Mouse (Mus musculus): ENCODE measurements around the gene Mgat3. TPM values are rescaled to one million over a fixed set of nuclear protein-coding genes. Genes with fewer than 3 reads are reported as not detected.

Gene Mgat3
- 0.36 and 0.55 TPM in 2 replicates for polyA plus RNA-seq (2015; fragmentation: Nextera tagmentation; extraction: Ambion mirVana)

- H3K27ac ChIP-seq (ENCODE audit: low read length): no peak within 1 kb of the TSS
- peak within 1 kb of the TSS; percentile 59 for H3K4me3 ChIP-seq (ENCODE audit: low read depth, low read length)
- H3K9ac ChIP-seq (ENCODE audit: low read depth, low read length): peak within 1 kb of the TSS; percentile 44
- peak within 1 kb of the TSS; percentile 62 for H3K4me2 ChIP-seq (ENCODE audit: low read depth, low read length)
- peak; percentile 62 for ATAC-seq (ENCODE audit: low read depth)
- H3K36me3 ChIP-seq (ENCODE audit: control insufficient read depth, insufficient read depth): no peaks in the 10 kb centered on the region
- no peaks in the 10 kb centered on the region for H3K9me3 ChIP-seq (replicated peaks; ENCODE audit: control insufficient read depth, low read length)
- 4% methylated on average over 51 of the region's 85 CpGs for WGBS (ENCODE audit: insufficient replicate concordance)
- peaks cover 2% of the 10 kb centered on the region; the same call in 1 of the 2 replicates for H3K4me1 ChIP-seq (ENCODE audit: control insufficient read depth, low read depth, low read length)
- H3K27me3 ChIP-seq (ENCODE audit: control insufficient read depth, insufficient read depth, low read depth, low read length): peaks cover 54% of the 10 kb centered on the region
Observed at GRCm38 (mm10) chr15:80173001-80173771, at the start of gene Mgat3. Gene Mgat3 (plus strand): TSS chr15:80173721.

DNA sequence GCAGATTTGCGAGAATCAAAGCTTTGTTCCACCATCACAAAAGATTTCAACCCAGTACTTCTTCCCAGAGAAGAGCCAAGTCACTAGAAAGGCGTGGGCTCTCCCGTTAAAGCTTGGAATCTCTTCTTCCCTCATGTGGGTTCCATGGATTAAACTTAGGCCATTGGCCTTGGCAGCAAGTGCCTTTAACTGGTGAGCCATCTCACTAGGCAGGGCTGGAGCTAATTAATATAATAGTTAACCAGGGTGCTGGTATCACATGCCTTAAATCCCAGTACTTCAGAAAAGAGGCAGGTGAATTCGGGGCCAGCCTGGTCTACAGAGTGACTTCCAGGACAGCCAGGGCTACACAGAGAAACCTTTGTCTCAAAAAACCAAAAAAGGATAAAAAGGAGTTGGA, 48.9 kb upstream of the Mgat3 start:
- no peak for ATAC-seq (ENCODE audit: low read depth)
- H3K4me2 ChIP-seq (ENCODE audit: low read depth, low read length): no peak overlapping the region
- 66% methylated on average over 4 of the region's 4 CpGs for WGBS (ENCODE audit: insufficient replicate concordance)
- no peak overlapping the region for H3K4me3 ChIP-seq (ENCODE audit: low read depth, low read length)
- H3K9me3 ChIP-seq (replicated peaks; ENCODE audit: control insufficient read depth, low read length): no peaks in the 10 kb centered on the region
- H3K27ac ChIP-seq (ENCODE audit: low read length): no peak overlapping the region
- H3K36me3 ChIP-seq (ENCODE audit: control insufficient read depth, insufficient read depth): no peaks in the 10 kb centered on the region
- no peaks in the 10 kb centered on the region for H3K27me3 ChIP-seq (ENCODE audit: control insufficient read depth, insufficient read depth, low read depth, low read length)
- no peak overlapping the region for H3K9ac ChIP-seq (ENCODE audit: low read depth, low read length)
- peaks cover 12% of the 10 kb centered on the region for H3K4me1 ChIP-seq (ENCODE audit: control insufficient read depth, low read depth, low read length)

GRCm38 (mm10) chr15:80127191-80127590, 46.3 kb upstream of the Mgat3 start:
- Histone ChIP-seq H3K27ac (ENCODE audit: low read length) (no peak overlapping the region), H3K4me3 (ENCODE audit: low read depth, low read length) (no peak overlapping the region), H3K27me3 (ENCODE audit: control insufficient read depth, insufficient read depth, low read depth, low read length) (no peaks in the 10 kb centered on the region), H3K4me1 (ENCODE audit: control insufficient read depth, low read depth, low read length) (peaks cover 34% of the 10 kb centered on the region), H3K9ac (ENCODE audit: low read depth, low read length) (no peak overlapping the region), H3K9me3 (replicated peaks; ENCODE audit: control insufficient read depth, low read length) (no peaks in the 10 kb centered on the region), H3K36me3 (ENCODE audit: control insufficient read depth, insufficient read depth) (no peaks in the 10 kb centered on the region), H3K4me2 (ENCODE audit: low read depth, low read length) (no peak overlapping the region)
- ATAC-seq (ENCODE audit: low read depth): no peak
- 21% methylated on average over 1 of the region's 1 CpGs for WGBS (ENCODE audit: insufficient replicate concordance)

GRCm38 (mm10) chr15:80129982-80130381, 43.5 kb upstream of the Mgat3 start:
- ATAC-seq (ENCODE audit: low read depth): no peak
- H3K9me3 ChIP-seq (replicated peaks; ENCODE audit: control insufficient read depth, low read length): no peaks in the 10 kb centered on the region
- no peak overlapping the region for H3K9ac ChIP-seq (ENCODE audit: low read depth, low read length)
- peak overlapping the region; percentile 95 for H3K27ac ChIP-seq (ENCODE audit: low read length)
- H3K4me2 ChIP-seq (ENCODE audit: low read depth, low read length): peak overlapping the region; percentile 53; the same call in 1 of the 2 replicates
- H3K27me3 ChIP-seq (ENCODE audit: control insufficient read depth, insufficient read depth, low read depth, low read length): no peaks in the 10 kb centered on the region
- peaks cover 53% of the 10 kb centered on the region for H3K4me1 ChIP-seq (ENCODE audit: control insufficient read depth, low read depth, low read length)
- no peaks in the 10 kb centered on the region for H3K36me3 ChIP-seq (ENCODE audit: control insufficient read depth, insufficient read depth)
- H3K4me3 ChIP-seq (ENCODE audit: low read depth, low read length): no peak overlapping the region
- WGBS (ENCODE audit: insufficient replicate concordance): 38% methylated on average over 6 of the region's 6 CpGs

- Histone ChIP-seq H3K27ac (ENCODE audit: low read length) (peak overlapping the region; percentile 95), H3K9me3 (replicated peaks; ENCODE audit: control insufficient read depth, low read length) (no peaks in the 10 kb centered on the region), H3K4me2 (ENCODE audit: low read depth, low read length) (peak overlapping the region; percentile 53), H3K4me1 (ENCODE audit: control insufficient read depth, low read depth, low read length) (peaks cover 56% of the 10 kb centered on the region), H3K27me3 (ENCODE audit: control insufficient read depth, insufficient read depth, low read depth, low read length) (no peaks in the 10 kb centered on the region), H3K4me3 (ENCODE audit: low read depth, low read length) (peak overlapping the region; percentile 5; the same call in 1 of the 2 replicates), H3K36me3 (ENCODE audit: control insufficient read depth, insufficient read depth) (no peaks in the 10 kb centered on the region), H3K9ac (ENCODE audit: low read depth, low read length) (peak overlapping the region; percentile 62)
- WGBS (ENCODE audit: insufficient replicate concordance): 22% methylated on average over 5 of the region's 5 CpGs
- peak; percentile 75 for ATAC-seq (ENCODE audit: low read depth)
Observed at GRCm38 (mm10) chr15:80130689-80131088, 42.8 kb upstream of the Mgat3 start.

- H3K9me3 ChIP-seq (replicated peaks; ENCODE audit: control insufficient read depth, low read length): no peaks in the 10 kb centered on the region
- 44% methylated on average over 6 of the region's 6 CpGs for WGBS (ENCODE audit: insufficient replicate concordance)
- ATAC-seq (ENCODE audit: low read depth): no peak
- peak overlapping the region; percentile 35; the same call in 1 of the 2 replicates for H3K9ac ChIP-seq (ENCODE audit: low read depth, low read length)
- peak overlapping the region; percentile 95 for H3K27ac ChIP-seq (ENCODE audit: low read length)
- no peak overlapping the region for H3K4me3 ChIP-seq (ENCODE audit: low read depth, low read length)
- H3K4me2 ChIP-seq (ENCODE audit: low read depth, low read length): no peak overlapping the region
- H3K36me3 ChIP-seq (ENCODE audit: control insufficient read depth, insufficient read depth): no peaks in the 10 kb centered on the region
- no peaks in the 10 kb centered on the region for H3K27me3 ChIP-seq (ENCODE audit: control insufficient read depth, insufficient read depth, low read depth, low read length)
- peaks cover 63% of the 10 kb centered on the region for H3K4me1 ChIP-seq (ENCODE audit: control insufficient read depth, low read depth, low read length)
Observed at GRCm38 (mm10) chr15:80131421-80131820, 42.1 kb upstream of the Mgat3 start.

DNA sequence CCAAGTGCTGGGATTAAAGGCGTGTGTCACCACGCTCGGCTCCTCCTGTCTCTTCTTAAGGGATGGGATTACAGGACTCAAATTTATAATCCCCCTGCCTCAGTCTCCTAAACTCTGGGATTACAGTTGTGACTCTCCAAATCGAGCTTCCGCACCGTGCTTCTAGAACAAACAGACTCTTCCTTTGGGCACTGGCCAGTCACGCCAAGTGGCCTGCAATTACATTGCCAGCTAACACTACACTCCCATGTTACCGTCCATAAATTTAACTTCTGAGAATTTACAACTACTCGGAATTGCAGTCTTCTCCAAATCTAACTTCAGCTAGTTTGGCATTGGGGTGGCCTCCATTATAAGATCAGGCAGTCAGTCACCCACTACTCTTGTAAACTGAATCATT, 41.1 kb upstream of the Mgat3 start:
- Histone ChIP-seq H3K9me3 (replicated peaks; ENCODE audit: control insufficient read depth, low read length) (no peaks in the 10 kb centered on the region), H3K27me3 (ENCODE audit: control insufficient read depth, insufficient read depth, low read depth, low read length) (no peaks in the 10 kb centered on the region), H3K36me3 (ENCODE audit: control insufficient read depth, insufficient read depth) (peaks cover 5% of the 10 kb centered on the region; the same call in 1 of the 2 replicates), H3K9ac (ENCODE audit: low read depth, low read length) (peak overlapping the region; percentile 91), H3K4me2 (ENCODE audit: low read depth, low read length) (peak overlapping the region; percentile 93), H3K4me3 (ENCODE audit: low read depth, low read length) (peak overlapping the region; percentile 87), H3K4me1 (ENCODE audit: control insufficient read depth, low read depth, low read length) (peaks cover 66% of the 10 kb centered on the region), H3K27ac (ENCODE audit: low read length) (peak overlapping the region; percentile 98)
- ATAC-seq (ENCODE audit: low read depth): no peak
- WGBS (ENCODE audit: insufficient replicate concordance): 76% methylated on average over 9 of the region's 9 CpGs

GRCm38 (mm10) chr15:80132993-80133586, 40.4 kb upstream of the Mgat3 start, which contains the start of gene Tab1:
Gene Tab1 (plus strand): TSS chr15:80133127.
- Histone ChIP-seq H3K36me3 (ENCODE audit: control insufficient read depth, insufficient read depth) (peaks cover 5% of the 10 kb centered on the region; the same call in 1 of the 2 replicates), H3K4me1 (ENCODE audit: control insufficient read depth, low read depth, low read length) (peaks cover 72% of the 10 kb centered on the region), H3K9me3 (replicated peaks; ENCODE audit: control insufficient read depth, low read length) (no peaks in the 10 kb centered on the region), H3K27me3 (ENCODE audit: control insufficient read depth, insufficient read depth, low read depth, low read length) (no peaks in the 10 kb centered on the region), H3K27ac (ENCODE audit: low read length) (peak within 1 kb of the TSS; percentile 98), H3K4me2 (ENCODE audit: low read depth, low read length) (peak within 1 kb of the TSS; percentile 93), H3K9ac (ENCODE audit: low read depth, low read length) (peak within 1 kb of the TSS; percentile 91), H3K4me3 (ENCODE audit: low read depth, low read length) (peak within 1 kb of the TSS; percentile 87)
- WGBS (ENCODE audit: insufficient replicate concordance): under 1% methylated on average over 59 of the region's 59 CpGs
- ATAC-seq (ENCODE audit: low read depth): peak; percentile 82
